Mouse (Mus musculus): Measurements from ENCODE around the gene Kif18b.

Gene Kif18b

DNA sequence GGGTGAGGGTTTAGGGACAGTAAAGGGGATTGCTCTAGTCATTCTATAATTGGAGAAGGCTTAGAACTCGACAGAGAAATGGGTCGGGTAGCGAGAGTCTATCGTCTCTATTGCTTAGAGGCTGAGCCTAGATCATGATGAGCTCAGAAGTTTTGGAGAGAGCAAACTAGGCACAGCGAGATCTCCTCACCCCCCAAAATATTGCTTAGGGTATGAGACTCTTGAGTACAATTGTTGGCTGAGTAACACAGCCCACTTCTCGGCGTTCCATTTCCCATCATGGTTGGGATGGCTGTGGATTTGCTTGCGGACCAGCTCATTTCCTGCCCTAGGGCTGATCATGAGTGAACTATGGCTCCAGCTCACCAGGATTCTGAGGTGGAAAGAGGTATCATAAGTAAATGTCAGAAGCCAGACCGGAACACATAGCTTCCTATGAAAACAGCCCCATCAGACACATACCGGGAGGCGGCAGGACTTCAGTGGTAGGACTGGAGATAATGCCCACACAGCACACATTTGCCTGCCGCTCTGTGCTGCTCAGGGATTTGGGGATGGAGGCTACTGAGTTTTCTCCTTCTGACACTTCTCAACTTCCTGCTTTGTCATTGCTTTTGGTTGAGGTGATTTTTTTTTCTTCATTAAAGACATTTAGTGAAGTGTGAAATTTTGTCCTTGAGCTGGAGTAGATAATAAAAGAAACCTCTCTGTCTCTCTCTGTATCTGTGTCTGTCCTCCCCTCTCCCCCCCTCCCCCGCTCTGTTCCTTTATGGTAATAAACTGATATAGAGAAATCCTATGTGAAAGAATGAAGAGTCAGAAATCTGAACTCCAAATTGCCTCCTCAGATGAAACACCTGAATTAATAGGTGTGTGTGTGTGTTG is 43.4 kb downstream of the Kif18b start:
- in situ Hi-C loops (cut with MboI, MseI): no loop called here

GRCm38 (mm10) chr11:102880585-102881313 is 44.2 kb downstream of the Kif18b start, which contains the start of the genes Eftud2 and Ccdc103:
TSS of gene Eftud2 (minus strand) at chr11:102880985.
TSS of gene Ccdc103 (plus strand) at chr11:102881204.
- in situ Hi-C loops (cut with MboI, MseI): no loop called here

DNA sequence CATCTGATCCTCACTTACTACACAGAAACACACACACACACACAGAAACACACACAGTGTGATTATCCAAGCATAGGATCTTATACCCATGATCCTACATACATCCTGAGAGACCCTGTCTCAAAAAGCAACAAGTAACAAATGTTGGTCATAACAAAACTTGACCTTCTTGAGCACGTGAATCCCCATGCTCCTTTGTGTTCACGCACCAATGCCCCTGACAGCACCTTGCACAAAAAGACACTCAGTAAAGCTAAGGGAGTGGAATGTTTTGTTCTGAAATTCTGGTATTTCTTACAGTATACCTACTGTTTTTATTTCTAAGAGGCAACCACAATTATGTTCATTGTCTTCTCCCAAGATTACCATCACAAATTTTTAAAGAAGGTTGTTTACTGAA is 45.4 kb downstream of the Kif18b start:
- in situ Hi-C loops (cut with MboI, MseI): no loop called here

DNA sequence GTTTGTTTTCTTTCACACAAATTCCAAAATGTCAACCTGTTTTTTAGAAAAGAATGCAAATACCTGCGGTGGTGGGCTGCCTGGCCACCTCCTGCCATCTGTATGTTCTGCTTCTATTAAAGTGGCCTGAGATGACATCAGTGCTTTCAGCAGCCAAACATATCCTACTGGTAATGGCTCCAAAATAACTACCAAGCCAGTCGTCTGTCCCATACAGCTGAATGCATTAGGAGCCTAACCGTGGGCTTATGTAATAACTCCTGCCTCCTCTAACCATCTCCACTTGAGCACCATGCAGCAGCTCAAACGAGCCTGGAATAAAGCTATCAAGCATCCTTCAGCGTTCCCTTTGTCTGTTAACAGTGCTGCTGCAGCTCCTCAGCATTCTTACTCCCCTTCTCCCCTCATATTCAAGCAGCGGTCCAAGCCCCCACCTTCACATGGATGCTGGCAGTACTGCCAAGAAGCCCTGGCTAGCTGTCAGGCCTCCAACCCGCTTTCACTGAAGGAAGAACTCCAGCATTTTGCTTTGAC is 50.1 kb downstream of the Kif18b start:
- in situ Hi-C loops (cut with MboI, MseI): no loop called here

GRCm38 (mm10) chr11:102864272-102864671 is 60.7 kb downstream of the Kif18b start:
- in situ Hi-C loops (cut with MboI, MseI): no loop called here

DNA sequence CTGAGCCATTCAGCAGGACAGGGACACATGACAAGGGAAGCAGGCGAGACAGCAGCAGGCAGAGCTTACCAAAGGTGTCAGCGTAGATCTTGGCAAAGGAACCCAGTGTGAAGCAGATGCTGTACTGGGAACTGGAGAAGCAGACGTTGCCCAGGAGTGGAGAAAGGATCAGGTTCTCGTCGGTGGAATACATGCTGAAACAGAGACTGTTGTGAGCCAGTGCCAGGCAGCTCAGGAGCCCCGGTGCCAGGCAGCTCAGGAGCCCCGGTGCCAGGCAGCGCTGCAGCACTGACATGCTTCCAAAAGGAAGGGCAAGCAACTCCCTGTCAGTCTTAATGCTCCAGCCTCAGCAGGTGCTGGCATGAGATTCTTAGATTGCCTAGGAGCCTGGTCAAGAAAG is 65.0 kb downstream of the Kif18b start:
- in situ Hi-C loops (cut with MboI, MseI): no loop called here

DNA sequence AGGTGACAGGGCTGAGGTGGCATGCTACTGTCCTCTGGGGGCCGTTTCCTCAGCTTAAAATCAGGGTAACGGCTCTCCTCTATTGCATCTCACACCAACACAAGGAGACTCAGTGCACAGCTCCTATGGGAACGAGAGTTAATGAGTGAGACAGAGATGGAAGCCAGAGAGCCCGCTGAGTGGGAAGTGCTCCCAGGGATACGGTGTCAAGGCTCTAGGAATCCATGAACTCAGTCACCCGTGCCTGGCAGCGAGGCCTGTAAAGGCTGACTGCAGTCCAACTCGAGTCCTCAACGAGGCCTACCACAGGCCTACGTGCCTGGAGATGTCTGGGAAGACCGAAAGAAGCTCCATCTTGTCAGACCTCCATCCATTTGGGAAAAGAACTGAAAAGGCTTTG is 66.0 kb downstream of the Kif18b start:
- in situ Hi-C loops (cut with MboI, MseI): no loop called here

DNA sequence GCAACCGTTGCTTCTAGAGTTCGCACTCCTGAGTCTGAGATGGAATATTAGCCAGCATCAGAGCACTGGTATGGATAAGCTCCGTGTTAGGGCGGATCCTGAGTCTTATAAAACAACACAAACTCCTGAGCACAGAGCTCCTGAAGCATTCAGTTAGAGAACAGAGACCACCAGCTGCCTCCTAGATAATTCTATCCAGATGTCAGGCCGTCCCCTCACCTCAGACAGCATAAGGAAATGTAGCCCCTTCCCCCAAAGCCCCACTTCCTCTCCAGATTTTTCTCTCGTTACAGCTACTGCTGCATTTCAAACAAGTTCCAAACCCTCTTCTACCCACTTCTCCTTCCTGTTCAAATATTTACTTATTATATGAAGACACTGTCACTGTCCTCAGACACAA is 69.0 kb downstream of the Kif18b start:
- in situ Hi-C loops (cut with MboI, MseI): no loop called here
